Mouse (Mus musculus): ENCODE data around the gene Pcsk7. TPM values are rescaled to one million over a fixed set of nuclear protein-coding genes. Genes with fewer than 3 reads are reported as not detected.

The Pcsk7 gene
- polyA plus RNA-seq, 2 experiments, result 5.0 to 7.3 TPM

DNA sequence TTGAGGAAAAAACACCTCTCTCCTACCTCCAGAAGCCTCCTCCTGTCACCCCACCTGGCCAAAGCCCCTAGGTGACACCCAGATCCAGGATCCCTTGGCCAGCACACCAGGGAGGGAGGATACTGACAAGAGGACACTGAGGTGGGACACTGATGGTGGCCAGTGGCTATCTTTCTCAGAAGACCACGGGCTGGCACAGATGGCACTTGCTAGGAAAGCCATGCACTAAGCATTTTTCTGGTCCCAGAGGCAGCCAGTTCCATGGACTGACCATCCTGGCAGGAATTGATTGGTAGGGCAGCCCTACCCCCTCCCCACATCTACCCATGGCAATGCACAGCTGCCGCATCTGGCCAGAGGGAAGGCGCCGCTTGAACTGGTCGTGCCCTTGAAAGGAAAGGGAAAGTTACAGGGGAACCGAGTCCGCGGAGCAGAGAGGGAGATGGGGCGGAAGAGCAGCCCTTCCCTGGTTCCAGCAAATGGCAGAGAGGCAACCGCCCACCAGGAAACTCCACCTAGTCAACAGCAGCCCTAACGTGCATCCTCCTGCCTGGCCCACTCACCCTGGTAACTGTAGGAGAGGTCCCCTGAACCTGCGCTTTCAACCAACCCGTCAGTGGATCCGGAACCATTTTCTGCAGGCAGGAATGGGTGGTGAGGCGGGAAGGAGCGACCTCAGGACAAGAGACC is 40.0 kb downstream of the Pcsk7 start:
- Histone ChIP-seq H3K4me3 (ENCODE audit: insufficient read depth in 1 of 2, low read depth in 2 of 2, low read length in 2 of 2) (no peak overlapping the region), H3K9me3 (ENCODE audit: control insufficient read depth, low read length) (peaks cover 3% of the 10 kb centered on the region; the same call in 1 of the 2 replicates), H3K27me3 (ENCODE audit: control insufficient read depth, insufficient read depth, low read length) (no peaks in the 10 kb centered on the region), H3K4me2 (ENCODE audit: low read depth) (no peak overlapping the region), H3K9ac (replicated peaks) (no peak overlapping the region), H3K4me1 (replicated peaks; ENCODE audit: control insufficient read depth in 2 of 2, insufficient read depth in 2 of 2, low read length in 1 of 2) (peaks cover 17 to 35% of the 10 kb centered on the region in 2 experiments), H3K36me3 (replicated peaks; ENCODE audit: control insufficient read depth, insufficient read depth, low read depth) (peaks cover 30% of the 10 kb centered on the region), H3K27ac (no peak overlapping the region)
- ATAC-seq (ENCODE audit: insufficient read depth) (no peak), DNase-seq (ENCODE audit: low read depth in 3 of 3, low spot score in 3 of 3) (no peak)
- WGBS (ENCODE audit: insufficient replicate concordance), result 84% methylated on average over 16 of the region's 16 CpGs
- no peak for TF ChIP-seq EP300 (IDR thresholded peaks at IDR 0.05; ENCODE audit: low read depth)
- no peak for TF ChIP-seq CTCF (IDR thresholded peaks at IDR 0.05; ENCODE audit: low read depth)

DNA sequence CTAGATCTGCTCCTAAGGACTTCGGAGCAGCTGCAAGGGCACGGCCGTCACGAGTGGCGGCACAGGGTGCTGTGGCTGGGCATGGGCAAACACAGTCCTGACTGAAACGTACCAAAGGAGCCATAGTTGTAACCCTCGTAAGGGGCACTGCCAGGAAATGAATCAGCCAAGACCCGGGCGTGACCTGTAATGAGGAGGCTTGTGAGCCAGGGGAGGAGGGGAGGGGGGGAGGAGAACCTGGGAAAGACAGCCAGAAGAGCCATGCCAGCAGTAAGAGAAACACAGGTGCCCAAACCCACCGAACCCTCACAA is 40.5 kb downstream of the Pcsk7 start:
- H3K36me3 ChIP-seq (replicated peaks; ENCODE audit: control insufficient read depth, insufficient read depth, low read depth), result peaks cover 33% of the 10 kb centered on the region
- no peak overlapping the region for H3K27ac ChIP-seq
- H3K9me3 ChIP-seq (ENCODE audit: control insufficient read depth, low read length), result peaks cover 3% of the 10 kb centered on the region; the same call in 1 of the 2 replicates
- no peak overlapping the region for H3K9ac ChIP-seq (replicated peaks)
- TF ChIP-seq EP300 (IDR thresholded peaks at IDR 0.05; ENCODE audit: low read depth) (no peak), CTCF (IDR thresholded peaks at IDR 0.05; ENCODE audit: low read depth) (no peak)
- no peak overlapping the region for H3K4me2 ChIP-seq (ENCODE audit: low read depth)
- no peak overlapping the region for H3K4me3 ChIP-seq (ENCODE audit: insufficient read depth in 1 of 2, low read depth in 2 of 2, low read length in 2 of 2)
- no peak for DNase-seq (ENCODE audit: low read depth in 3 of 3, low spot score in 3 of 3)
- H3K27me3 ChIP-seq (ENCODE audit: control insufficient read depth, insufficient read depth, low read length), result no peaks in the 10 kb centered on the region
- WGBS (ENCODE audit: insufficient replicate concordance), result 86% methylated on average over 10 of the region's 10 CpGs
- H3K4me1 ChIP-seq (replicated peaks; ENCODE audit: control insufficient read depth in 2 of 2, insufficient read depth in 2 of 2, low read length in 1 of 2), result peaks cover 15 to 32% of the 10 kb centered on the region in 2 experiments
- ATAC-seq (ENCODE audit: insufficient read depth), result no peak

DNA sequence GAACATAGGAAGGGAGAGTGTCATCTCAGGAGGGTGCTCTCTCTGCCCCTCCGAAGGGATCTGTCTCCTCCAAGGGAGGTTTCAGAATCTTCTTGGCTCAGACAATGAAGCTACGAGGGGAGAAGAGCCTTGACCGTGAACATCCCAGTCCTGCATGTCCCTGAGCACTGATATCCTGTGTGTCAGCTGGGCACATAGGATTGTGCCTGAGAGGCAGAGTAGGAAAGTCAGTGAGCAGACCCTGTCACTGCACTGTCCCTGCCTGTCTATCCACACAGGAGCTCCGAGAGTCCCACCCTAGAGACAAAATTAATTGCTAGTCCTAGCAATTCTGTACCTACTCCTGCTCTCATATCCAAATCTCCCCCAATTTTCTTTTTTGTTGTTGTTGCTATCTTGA is 45.8 kb downstream of the Pcsk7 start:
- no peak overlapping the region for H3K27ac ChIP-seq
- H3K36me3 ChIP-seq (replicated peaks; ENCODE audit: control insufficient read depth, insufficient read depth, low read depth), result peaks cover 30% of the 10 kb centered on the region
- no peaks in the 10 kb centered on the region for H3K27me3 ChIP-seq (ENCODE audit: control insufficient read depth, insufficient read depth, low read length)
- ATAC-seq (ENCODE audit: insufficient read depth) (no peak), DNase-seq (ENCODE audit: low read depth in 3 of 3, low spot score in 3 of 3) (no peak)
- 86% methylated on average over 4 of the region's 4 CpGs for WGBS (ENCODE audit: insufficient replicate concordance)
- H3K9ac ChIP-seq (replicated peaks), result no peak overlapping the region
- TF ChIP-seq CTCF (IDR thresholded peaks at IDR 0.05; ENCODE audit: low read depth) (no peak), EP300 (IDR thresholded peaks at IDR 0.05; ENCODE audit: low read depth) (no peak)
- no peak overlapping the region for H3K4me3 ChIP-seq (ENCODE audit: insufficient read depth in 1 of 2, low read depth in 2 of 2, low read length in 2 of 2)
- H3K9me3 ChIP-seq (ENCODE audit: control insufficient read depth, low read length), result no peaks in the 10 kb centered on the region
- no peak overlapping the region for H3K4me2 ChIP-seq (ENCODE audit: low read depth)
- H3K4me1 ChIP-seq (replicated peaks; ENCODE audit: control insufficient read depth in 2 of 2, insufficient read depth in 2 of 2, low read length in 1 of 2), result peaks cover 3 to 16% of the 10 kb centered on the region in 2 experiments; a peak in 3 of 4 replicates

DNA sequence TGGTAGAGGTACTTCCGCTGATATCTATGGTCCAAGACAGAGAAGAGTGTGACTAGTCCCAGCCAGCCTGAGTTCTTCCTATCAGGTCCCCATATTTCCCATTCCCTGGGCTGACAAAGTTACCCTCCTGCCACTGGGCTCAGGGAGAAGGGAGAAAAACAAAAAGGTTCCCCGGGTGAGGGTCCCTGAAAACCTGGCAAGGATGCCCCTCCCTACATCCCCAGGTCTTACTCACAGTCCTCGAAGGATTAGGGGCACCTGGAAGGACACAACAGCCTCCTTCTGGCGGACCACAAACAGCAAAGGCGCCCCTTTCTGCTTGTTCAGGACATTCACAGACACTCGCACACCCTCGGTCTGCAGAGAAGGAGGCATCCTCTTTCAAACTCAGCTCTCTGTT is 46.6 kb downstream of the Pcsk7 start:
- peaks cover 30% of the 10 kb centered on the region for H3K36me3 ChIP-seq (replicated peaks; ENCODE audit: control insufficient read depth, insufficient read depth, low read depth)

DNA sequence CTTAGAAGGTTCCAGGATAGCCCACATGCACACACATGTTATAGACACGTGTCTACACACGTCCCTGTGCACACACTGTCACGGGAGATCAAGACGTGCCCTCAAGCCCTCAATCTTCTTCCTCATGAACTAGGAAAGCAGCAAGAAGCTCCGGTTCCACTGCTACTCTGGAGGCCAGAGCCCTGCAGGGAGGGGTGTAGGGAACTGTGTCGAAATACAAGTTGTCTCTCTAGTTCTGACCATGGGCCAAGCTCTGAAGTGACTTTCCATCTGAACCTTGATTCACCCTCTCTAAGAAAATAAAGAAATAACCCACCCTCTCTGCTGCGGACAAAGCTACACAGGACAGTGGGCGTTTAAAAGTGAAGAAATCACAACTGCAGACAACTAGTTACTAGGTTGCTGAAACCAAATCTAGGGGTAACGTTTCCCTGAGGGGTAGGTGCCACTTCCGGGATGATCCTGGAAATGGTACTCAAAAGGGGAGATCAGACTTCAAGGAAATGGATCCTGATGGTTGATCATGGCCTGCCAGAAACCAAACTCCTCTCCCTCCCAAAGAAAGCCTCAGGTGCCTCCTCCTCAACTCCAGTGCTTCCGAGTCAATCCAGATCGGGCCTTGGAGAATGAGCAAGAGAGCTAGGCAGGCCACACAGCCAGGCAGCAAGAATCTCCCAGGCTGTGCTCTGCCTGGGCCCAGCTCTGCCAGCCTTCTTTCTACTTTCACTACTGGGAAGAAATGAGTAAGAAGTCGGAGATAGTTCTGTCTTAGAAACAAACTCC is 47.4 kb downstream of the Pcsk7 start:
- TF ChIP-seq EP300 (IDR thresholded peaks at IDR 0.05; ENCODE audit: low read depth) (no peak), CTCF (IDR thresholded peaks at IDR 0.05; ENCODE audit: low read depth) (no peak)
- no peak for DNase-seq (ENCODE audit: low read depth in 3 of 3, low spot score in 3 of 3)

More for the DNA sequence above, 46.6 kb downstream of the Pcsk7 start:
- H3K27me3 ChIP-seq (ENCODE audit: control insufficient read depth, insufficient read depth, low read length), result no peaks in the 10 kb centered on the region
- whole genome bisulfite sequencing (ENCODE audit: insufficient replicate concordance), result 80% methylated on average over 7 of the region's 7 CpGs
- no peaks in the 10 kb centered on the region for H3K9me3 ChIP-seq (ENCODE audit: control insufficient read depth, low read length)
- peak overlapping the region in 1 of 2 experiments; percentile 88; a peak in 2 of 4 replicates for H3K4me3 ChIP-seq (ENCODE audit: insufficient read depth in 1 of 2, low read depth in 2 of 2, low read length in 2 of 2)
- peak overlapping the region; percentile 93 for H3K4me2 ChIP-seq (ENCODE audit: low read depth)
- H3K9ac ChIP-seq (replicated peaks), result no peak overlapping the region
- DNase-seq (ENCODE audit: low read depth in 3 of 3, low spot score in 3 of 3) (no peak), ATAC-seq (ENCODE audit: insufficient read depth) (no peak)
- H3K4me1 ChIP-seq (replicated peaks; ENCODE audit: control insufficient read depth in 2 of 2, insufficient read depth in 2 of 2, low read length in 1 of 2), result peaks cover 3 to 16% of the 10 kb centered on the region in 2 experiments; a peak in 3 of 4 replicates
- no peak overlapping the region for H3K27ac ChIP-seq
- no peak for TF ChIP-seq CTCF (IDR thresholded peaks at IDR 0.05; ENCODE audit: low read depth)

More for the DNA sequence above, 47.4 kb downstream of the Pcsk7 start:
- H3K9ac ChIP-seq (replicated peaks), result peak overlapping the region; percentile 94
- 54% methylated on average over 13 of the region's 13 CpGs for WGBS (ENCODE audit: insufficient replicate concordance)
- H3K9me3 ChIP-seq (ENCODE audit: control insufficient read depth, low read length), result no peaks in the 10 kb centered on the region
- no peak for ATAC-seq (ENCODE audit: insufficient read depth)
- peak overlapping the region; percentile 81 for H3K27ac ChIP-seq
- H3K4me3 ChIP-seq (ENCODE audit: insufficient read depth in 1 of 2, low read depth in 2 of 2, low read length in 2 of 2), result peak overlapping the region; percentile 86 to 88
- peaks cover 3 to 16% of the 10 kb centered on the region in 2 experiments; a peak in 3 of 4 replicates for H3K4me1 ChIP-seq (replicated peaks; ENCODE audit: control insufficient read depth in 2 of 2, insufficient read depth in 2 of 2, low read length in 1 of 2)
- H3K27me3 ChIP-seq (ENCODE audit: control insufficient read depth, insufficient read depth, low read length), result no peaks in the 10 kb centered on the region
- peak overlapping the region; percentile 93 for H3K4me2 ChIP-seq (ENCODE audit: low read depth)
- peaks cover 27% of the 10 kb centered on the region for H3K36me3 ChIP-seq (replicated peaks; ENCODE audit: control insufficient read depth, insufficient read depth, low read depth)
